8 mouse cellular contexts compared by ENCODE assay signal in genomic region chr13:51315008-51315778, GRCm38 (mm10).
DNase-seq lines count a peak whose midpoint lies in the region; ATAC-seq and TF ChIP-seq lines count a peak whose summit lies in the region.

No protein-coding gene starts in this region.

- DNase-seq in left cerebral cortex, adult 2 months (ENCODE audit: extremely low spot score in 1 of 2, low spot score in 2 of 2): no peak
- no peak for DNase-seq in left cerebral cortex, adult 11 months (ENCODE audit: low spot score)
- no peak for DNase-seq in embryonic facial prominence, embryonic 14.5 days (ENCODE audit: low spot score)
- no peak for DNase-seq in adrenal gland, postnatal 36 days
- no peak for DNase-seq in kidney, postnatal 10 days

- no peaks in the 10 kb centered on the region for H3K27me3 ChIP-seq in embryonic facial prominence, embryonic 14.5 days (replicated peaks; ENCODE audit: control insufficient read depth, insufficient read depth, low read length)
- no peaks in the 10 kb centered on the region for H3K27me3 ChIP-seq in hindbrain, embryonic 13.5 days
- H3K27me3 ChIP-seq in neural tube, embryonic 12.5 days (replicated peaks): no peaks in the 10 kb centered on the region

- no peak; the same call in 1 of the 2 replicates for ATAC-seq in embryonic facial prominence, embryonic 14.5 days (ENCODE audit: low read depth)
- peak; percentile 44; the same call in 1 of the 2 replicates for ATAC-seq in hindbrain, embryonic 13.5 days (ENCODE audit: low FRiP score)
- ATAC-seq in neural tube, embryonic 12.5 days (ENCODE audit: low FRiP score, low read depth): no peak
- no peak for ATAC-seq in erythroblast, adult 5-6 weeks (replicated peaks; ENCODE audit: low FRiP score, poor library complexity, severe bottlenecking)

- WGBS in embryonic facial prominence, embryonic 14.5 days: 32% methylated on average over 10 of the region's 10 CpGs
- WGBS in hindbrain, embryonic 13.5 days: 52% methylated on average over 10 of the region's 10 CpGs
- 51% methylated on average over 10 of the region's 10 CpGs for WGBS in neural tube, embryonic 12.5 days

- intact Hi-C loops in left cerebral cortex, adult 2 months (cut with DNase I): no loop called here

- peak overlapping the region; percentile 34 for H3K4me2 ChIP-seq in embryonic facial prominence, embryonic 14.5 days (ENCODE audit: low read depth, low read length)
- no peak overlapping the region for H3K4me2 ChIP-seq in hindbrain, embryonic 13.5 days
- H3K4me2 ChIP-seq in neural tube, embryonic 12.5 days (replicated peaks): peak overlapping the region; percentile 28

- H3K9ac ChIP-seq in embryonic facial prominence, embryonic 14.5 days (ENCODE audit: low read depth, low read length): peak overlapping the region; percentile 25
- H3K9ac ChIP-seq in hindbrain, embryonic 13.5 days: 0 out of 2 replicates have a peak overlapping the region, but pooled peaks have one; percentile 20
- no peak overlapping the region for H3K9ac ChIP-seq in neural tube, embryonic 12.5 days

- no peak for TF ChIP-seq CTCF in left cerebral cortex, adult 2 months (IDR thresholded peaks at IDR 0.05)

- H3K9me3 ChIP-seq in embryonic facial prominence, embryonic 14.5 days (ENCODE audit: control insufficient read depth, low read length): no peaks in the 10 kb centered on the region
- no peaks in the 10 kb centered on the region for H3K9me3 ChIP-seq in hindbrain, embryonic 13.5 days
- no peaks in the 10 kb centered on the region for H3K9me3 ChIP-seq in neural tube, embryonic 12.5 days

- no peaks in the 10 kb centered on the region for H3K36me3 ChIP-seq in embryonic facial prominence, embryonic 14.5 days (ENCODE audit: control insufficient read depth, insufficient read depth, low read length)
- no peaks in the 10 kb centered on the region for H3K36me3 ChIP-seq in hindbrain, embryonic 13.5 days
- H3K36me3 ChIP-seq in neural tube, embryonic 12.5 days: no peaks in the 10 kb centered on the region

- H3K4me3 ChIP-seq in left cerebral cortex, adult 2 months: no peak overlapping the region
- no peak overlapping the region for H3K4me3 ChIP-seq in embryonic facial prominence, embryonic 14.5 days (ENCODE audit: low read depth, low read length)
- H3K4me3 ChIP-seq in hindbrain, embryonic 13.5 days: no peak overlapping the region
- H3K4me3 ChIP-seq in neural tube, embryonic 12.5 days: no peak overlapping the region

- H3K27ac ChIP-seq in left cerebral cortex, adult 2 months: peak overlapping the region; percentile 50; the same call in 1 of the 2 replicates
- peak overlapping the region; percentile 95 for H3K27ac ChIP-seq in embryonic facial prominence, embryonic 14.5 days (replicated peaks; ENCODE audit: low read depth, low read length)
- H3K27ac ChIP-seq in hindbrain, embryonic 13.5 days: peak overlapping the region; percentile 83
- H3K27ac ChIP-seq in neural tube, embryonic 12.5 days: peak overlapping the region; percentile 47

- peaks cover 48% of the 10 kb centered on the region for H3K4me1 ChIP-seq in embryonic facial prominence, embryonic 14.5 days (ENCODE audit: control insufficient read depth, insufficient read depth, low read length)
- peaks cover 37% of the 10 kb centered on the region for H3K4me1 ChIP-seq in hindbrain, embryonic 13.5 days (replicated peaks)
- peaks cover 31% of the 10 kb centered on the region for H3K4me1 ChIP-seq in neural tube, embryonic 12.5 days
